Mouse (Mus musculus): ENCODE results near the gene Tomm20. TPM values are rescaled to one million over a fixed set of nuclear protein-coding genes. Genes with fewer than 3 reads are reported as not detected.

The Tomm20 gene
- total and polyA plus RNA-seq, 3 experiments = 133 to 1,504 (median 432) TPM

GRCm38 (mm10) chr8:126927058-126927457, 18.6 kb downstream of the Tomm20 start:
- Histone ChIP-seq H3K36me3 (replicated peaks) (peaks cover 94% of the 10 kb centered on the region), H3K4me1 (ENCODE audit: insufficient read depth, low read depth, low read length) (peaks cover 32% of the 10 kb centered on the region), H3K4me3 (ENCODE audit: low read depth, low read length) (no peak overlapping the region), H3K9me3 (replicated peaks) (no peaks in the 10 kb centered on the region), H3K27me3 (ENCODE audit: insufficient read depth, low read length) (no peaks in the 10 kb centered on the region)
- TF ChIP-seq CTCF (IDR thresholded peaks at IDR 0.05; ENCODE audit: low read depth, low read length) = 0 out of 2 replicates have a peak, but pooled peaks have one; percentile 15
- no peak for TF ChIP-seq GATA1 (IDR thresholded peaks at IDR 0.05; ENCODE audit: borderline replicate concordance, low read length)
- DNase-seq (ENCODE audit: low spot score) (no peak), ATAC-seq (ENCODE audit: extremely low read depth, insufficient number of reproducible peaks, low FRiP score, poor library complexity, severe bottlenecking) (no peak)

GRCm38 (mm10) chr8:126922981-126923380, 22.7 kb downstream of the Tomm20 start:
- ATAC-seq (ENCODE audit: extremely low read depth, insufficient number of reproducible peaks, low FRiP score, poor library complexity, severe bottlenecking) = no peak
- H3K4me1 ChIP-seq (ENCODE audit: insufficient read depth, low read depth, low read length) = peaks cover 5% of the 10 kb centered on the region; the same call in 1 of the 2 replicates
- no peaks in the 10 kb centered on the region for H3K9me3 ChIP-seq (replicated peaks)

GRCm38 (mm10) chr8:126921432-126921831, 24.2 kb downstream of the Tomm20 start:
- H3K36me3 ChIP-seq (replicated peaks) = peaks cover 62% of the 10 kb centered on the region
- TF ChIP-seq GATA1 (IDR thresholded peaks at IDR 0.05; ENCODE audit: borderline replicate concordance, low read length) = no peak
- TF ChIP-seq GATA2 (IDR thresholded peaks at IDR 0.05; ENCODE audit: borderline replicate concordance, low read depth, low read length) = no peak
- no peak for TF ChIP-seq POLR2AphosphoS5 (IDR thresholded peaks at IDR 0.05; ENCODE audit: insufficient replicate concordance, low read depth, low read length)
- no peak for TF ChIP-seq TAL1 (conservative IDR thresholded peaks at IDR 0.05; ENCODE audit: low read depth, low read length)
- no peak for TF ChIP-seq CTCF (IDR thresholded peaks at IDR 0.05; ENCODE audit: low read depth, low read length)
- H3K4me1 ChIP-seq (ENCODE audit: insufficient read depth, low read depth, low read length) = no peaks in the 10 kb centered on the region; the same call in 1 of the 2 replicates
- DNase-seq (ENCODE audit: low spot score) = no peak
- no peaks in the 10 kb centered on the region for H3K9me3 ChIP-seq (replicated peaks)
- no peak for ATAC-seq (ENCODE audit: extremely low read depth, insufficient number of reproducible peaks, low FRiP score, poor library complexity, severe bottlenecking)
- no peaks in the 10 kb centered on the region for H3K27me3 ChIP-seq (ENCODE audit: insufficient read depth, low read length)
- H3K4me3 ChIP-seq (ENCODE audit: low read depth, low read length) = no peak overlapping the region

More at GRCm38 (mm10) chr8:126922981-126923380, 22.7 kb downstream of the Tomm20 start:
- H3K4me3 ChIP-seq (ENCODE audit: low read depth, low read length) = no peak overlapping the region
- no peaks in the 10 kb centered on the region for H3K27me3 ChIP-seq (ENCODE audit: insufficient read depth, low read length)
- TF ChIP-seq GATA1 (IDR thresholded peaks at IDR 0.05; ENCODE audit: borderline replicate concordance, low read length) = no peak
- no peak for TF ChIP-seq CTCF (IDR thresholded peaks at IDR 0.05; ENCODE audit: low read depth, low read length)
- TF ChIP-seq GATA2 (IDR thresholded peaks at IDR 0.05; ENCODE audit: borderline replicate concordance, low read depth, low read length) = no peak
- TF ChIP-seq TAL1 (conservative IDR thresholded peaks at IDR 0.05; ENCODE audit: low read depth, low read length) = no peak
- TF ChIP-seq POLR2AphosphoS5 (IDR thresholded peaks at IDR 0.05; ENCODE audit: insufficient replicate concordance, low read depth, low read length) = no peak
- H3K36me3 ChIP-seq (replicated peaks) = peaks cover 78% of the 10 kb centered on the region
- no peak for DNase-seq (ENCODE audit: low spot score)

DNA sequence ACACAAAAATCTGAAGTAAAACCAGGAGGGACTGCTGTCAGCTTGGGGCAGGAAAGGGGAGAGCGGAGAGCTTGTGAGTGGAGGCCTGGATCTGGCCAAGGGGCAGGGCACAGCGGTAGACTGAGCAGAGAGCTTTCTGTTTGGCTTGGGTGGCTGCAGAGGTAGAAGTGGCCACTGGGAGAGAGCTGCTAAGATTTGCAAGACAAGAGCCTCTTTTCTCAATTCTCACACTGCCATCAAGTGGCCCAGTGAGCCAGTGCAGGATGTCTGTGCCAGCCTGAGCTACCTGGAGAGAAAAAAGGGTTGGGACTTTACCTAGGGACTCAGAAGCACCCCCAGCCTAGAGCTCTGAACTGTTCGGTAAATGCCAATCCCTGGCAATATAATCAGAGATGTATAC, 24.8 kb downstream of the Tomm20 start:
- DNase-seq (ENCODE audit: low spot score) = no peak
- Histone ChIP-seq H3K4me1 (ENCODE audit: insufficient read depth, low read depth, low read length) (no peaks in the 10 kb centered on the region; the same call in 1 of the 2 replicates), H3K36me3 (replicated peaks) (peaks cover 57% of the 10 kb centered on the region), H3K9me3 (replicated peaks) (no peaks in the 10 kb centered on the region), H3K27me3 (ENCODE audit: insufficient read depth, low read length) (no peaks in the 10 kb centered on the region), H3K4me3 (ENCODE audit: low read depth, low read length) (no peak overlapping the region)
- peak; percentile 40; the same call in 1 of the 2 replicates for ATAC-seq (ENCODE audit: extremely low read depth, insufficient number of reproducible peaks, low FRiP score, poor library complexity, severe bottlenecking)
- TF ChIP-seq GATA1 (IDR thresholded peaks at IDR 0.05; ENCODE audit: borderline replicate concordance, low read length) (no peak), GATA2 (IDR thresholded peaks at IDR 0.05; ENCODE audit: borderline replicate concordance, low read depth, low read length) (no peak)

GRCm38 (mm10) chr8:126920386-126920785, 25.3 kb downstream of the Tomm20 start:
- H3K4me3 ChIP-seq (ENCODE audit: low read depth, low read length) = no peak overlapping the region
- no peak for DNase-seq (ENCODE audit: low spot score)
- no peak for ATAC-seq (ENCODE audit: extremely low read depth, insufficient number of reproducible peaks, low FRiP score, poor library complexity, severe bottlenecking)
- no peaks in the 10 kb centered on the region; the same call in 1 of the 2 replicates for H3K4me1 ChIP-seq (ENCODE audit: insufficient read depth, low read depth, low read length)
- peaks cover 52% of the 10 kb centered on the region for H3K36me3 ChIP-seq (replicated peaks)
- no peaks in the 10 kb centered on the region for H3K9me3 ChIP-seq (replicated peaks)
- TF ChIP-seq GATA2 (IDR thresholded peaks at IDR 0.05; ENCODE audit: borderline replicate concordance, low read depth, low read length) (no peak), CTCF (IDR thresholded peaks at IDR 0.05; ENCODE audit: low read depth, low read length) (no peak), GATA1 (IDR thresholded peaks at IDR 0.05; ENCODE audit: borderline replicate concordance, low read length) (no peak), TAL1 (conservative IDR thresholded peaks at IDR 0.05; ENCODE audit: low read depth, low read length) (no peak), POLR2AphosphoS5 (IDR thresholded peaks at IDR 0.05; ENCODE audit: insufficient replicate concordance, low read depth, low read length) (no peak)
- H3K27me3 ChIP-seq (ENCODE audit: insufficient read depth, low read length) = no peaks in the 10 kb centered on the region

DNA sequence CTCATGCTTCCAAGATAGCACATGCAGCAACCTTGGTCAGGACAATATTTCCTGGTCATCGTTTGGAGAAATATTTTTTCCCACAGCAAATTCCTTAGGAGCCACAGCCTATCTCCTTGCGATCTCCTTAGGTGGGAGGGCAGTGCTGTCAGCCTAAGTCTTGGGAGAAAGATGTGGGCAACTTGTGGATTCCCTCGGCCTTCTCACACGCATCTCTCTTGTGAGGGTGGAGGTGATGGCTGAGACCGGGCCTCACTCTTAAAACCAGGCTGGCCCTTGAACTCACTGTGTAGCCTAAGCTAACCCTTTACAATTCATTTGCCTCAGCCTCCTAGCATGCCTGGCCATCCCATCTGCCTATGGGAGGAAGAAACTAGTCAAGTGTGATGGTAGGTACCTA, 25.9 kb downstream of the Tomm20 start:
- H3K4me3 ChIP-seq (ENCODE audit: low read depth, low read length) = no peak overlapping the region
- peaks cover 47% of the 10 kb centered on the region for H3K36me3 ChIP-seq (replicated peaks)
- H3K4me1 ChIP-seq (ENCODE audit: insufficient read depth, low read depth, low read length) = no peaks in the 10 kb centered on the region; the same call in 1 of the 2 replicates
- no peaks in the 10 kb centered on the region for H3K9me3 ChIP-seq (replicated peaks)
- no peak for ATAC-seq (ENCODE audit: extremely low read depth, insufficient number of reproducible peaks, low FRiP score, poor library complexity, severe bottlenecking)
- DNase-seq (ENCODE audit: low spot score) = no peak
- no peaks in the 10 kb centered on the region for H3K27me3 ChIP-seq (ENCODE audit: insufficient read depth, low read length)
- TF ChIP-seq CTCF (IDR thresholded peaks at IDR 0.05; ENCODE audit: low read depth, low read length) = no peak
- TF ChIP-seq TAL1 (conservative IDR thresholded peaks at IDR 0.05; ENCODE audit: low read depth, low read length) = no peak
- TF ChIP-seq GATA2 (IDR thresholded peaks at IDR 0.05; ENCODE audit: borderline replicate concordance, low read depth, low read length) = no peak
- TF ChIP-seq POLR2AphosphoS5 (IDR thresholded peaks at IDR 0.05; ENCODE audit: insufficient replicate concordance, low read depth, low read length) = no peak
- TF ChIP-seq GATA1 (IDR thresholded peaks at IDR 0.05; ENCODE audit: borderline replicate concordance, low read length) = no peak

DNA sequence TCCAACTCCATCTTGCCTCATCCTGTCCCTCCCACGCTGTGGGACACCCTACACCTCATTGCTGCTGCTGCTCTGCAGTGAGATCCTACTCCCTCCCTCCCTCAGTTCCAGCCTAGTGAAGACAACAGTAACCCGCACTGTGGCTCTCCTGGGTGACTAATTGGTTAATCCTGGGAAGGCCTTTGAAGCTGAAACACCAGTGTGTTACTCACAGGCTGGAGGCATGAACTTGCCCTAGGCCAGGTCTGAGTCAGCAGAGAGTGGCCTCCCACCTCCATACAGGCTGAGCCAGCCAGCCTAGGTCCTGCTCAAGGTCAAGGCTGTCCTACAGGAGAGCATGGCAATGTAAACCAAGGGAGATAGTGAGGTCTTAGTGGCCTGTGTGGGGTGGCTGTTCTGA, 26.4 kb downstream of the Tomm20 start:
- no peak overlapping the region for H3K4me3 ChIP-seq (ENCODE audit: low read depth, low read length)
- ATAC-seq (ENCODE audit: extremely low read depth, insufficient number of reproducible peaks, low FRiP score, poor library complexity, severe bottlenecking) (no peak), DNase-seq (ENCODE audit: low spot score) (no peak)
- no peaks in the 10 kb centered on the region for H3K9me3 ChIP-seq (replicated peaks)
- H3K36me3 ChIP-seq (replicated peaks) = peaks cover 42% of the 10 kb centered on the region
- no peaks in the 10 kb centered on the region; the same call in 1 of the 2 replicates for H3K4me1 ChIP-seq (ENCODE audit: insufficient read depth, low read depth, low read length)
- TF ChIP-seq TAL1 (conservative IDR thresholded peaks at IDR 0.05; ENCODE audit: low read depth, low read length) (no peak), GATA1 (IDR thresholded peaks at IDR 0.05; ENCODE audit: borderline replicate concordance, low read length) (no peak), POLR2AphosphoS5 (IDR thresholded peaks at IDR 0.05; ENCODE audit: insufficient replicate concordance, low read depth, low read length) (no peak), GATA2 (IDR thresholded peaks at IDR 0.05; ENCODE audit: borderline replicate concordance, low read depth, low read length) (no peak), CTCF (IDR thresholded peaks at IDR 0.05; ENCODE audit: low read depth, low read length) (no peak)
- H3K27me3 ChIP-seq (ENCODE audit: insufficient read depth, low read length) = no peaks in the 10 kb centered on the region
